Mouse (Mus musculus): ENCODE measurements around the gene Selplg. TPM values are rescaled to one million over a fixed set of nuclear protein-coding genes. Genes with fewer than 3 reads are reported as not detected.

Selplg gene
- polyA plus RNA-seq, 1 experiment from 2014 or later, result 2.0 TPM

DNA sequence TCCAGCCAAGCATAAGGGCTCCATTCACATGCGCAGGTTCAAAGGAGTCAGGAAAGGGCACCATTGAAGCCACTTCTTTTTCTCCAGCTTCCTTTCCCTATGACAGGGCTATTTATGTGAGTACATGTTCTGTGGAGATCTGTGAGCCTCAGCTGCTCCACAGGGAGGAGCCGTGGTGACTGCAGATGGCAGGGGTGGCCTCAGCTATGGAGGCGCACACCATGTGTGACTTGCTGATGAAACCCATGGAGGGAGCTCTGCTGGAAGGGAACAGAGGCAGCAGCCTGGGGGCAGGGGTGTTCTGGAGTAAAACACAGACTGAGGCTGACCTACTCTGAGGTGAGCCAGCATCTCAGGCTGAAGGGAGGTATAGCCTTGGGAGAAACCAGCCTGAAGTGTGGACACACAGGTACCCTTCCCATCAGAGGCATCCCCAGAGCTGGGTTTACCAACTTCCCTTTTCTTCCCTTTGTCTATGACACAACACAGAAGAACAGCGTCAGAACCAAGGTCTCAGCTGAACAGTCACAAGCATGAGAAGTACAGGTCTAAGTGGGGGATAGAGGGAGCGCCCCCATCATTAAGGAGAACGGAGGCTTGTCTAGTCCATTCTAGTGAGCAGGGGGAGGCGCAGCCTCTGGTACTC, 39.6 kb upstream of the Selplg start:
- H3K36me3 ChIP-seq (ENCODE audit: control insufficient read depth, insufficient read depth, low read length), result 0 out of 2 replicates have a peak, but pooled peaks cover 5% of the 10 kb centered on the region
- H3K9ac ChIP-seq (ENCODE audit: low read depth, low read length), result no peak overlapping the region; the same call in 1 of the 2 replicates
- peaks cover 58% of the 10 kb centered on the region for H3K4me1 ChIP-seq (ENCODE audit: control insufficient read depth, insufficient read depth, low read length)
- no peak overlapping the region for H3K4me3 ChIP-seq (ENCODE audit: low read depth, low read length)
- ATAC-seq, result peak; percentile 4; the same call in 1 of the 2 replicates
- H3K27ac ChIP-seq (ENCODE audit: low read length), result peak overlapping the region; percentile 98
- no peaks in the 10 kb centered on the region for H3K27me3 ChIP-seq (ENCODE audit: control insufficient read depth, insufficient read depth, low read depth, low read length)
- 65% methylated on average over 7 of the region's 7 CpGs for WGBS
- no peak overlapping the region for H3K4me2 ChIP-seq (ENCODE audit: low read length)
- no peaks in the 10 kb centered on the region for H3K9me3 ChIP-seq (replicated peaks; ENCODE audit: control insufficient read depth, low read length, poor library complexity, severe bottlenecking)

DNA sequence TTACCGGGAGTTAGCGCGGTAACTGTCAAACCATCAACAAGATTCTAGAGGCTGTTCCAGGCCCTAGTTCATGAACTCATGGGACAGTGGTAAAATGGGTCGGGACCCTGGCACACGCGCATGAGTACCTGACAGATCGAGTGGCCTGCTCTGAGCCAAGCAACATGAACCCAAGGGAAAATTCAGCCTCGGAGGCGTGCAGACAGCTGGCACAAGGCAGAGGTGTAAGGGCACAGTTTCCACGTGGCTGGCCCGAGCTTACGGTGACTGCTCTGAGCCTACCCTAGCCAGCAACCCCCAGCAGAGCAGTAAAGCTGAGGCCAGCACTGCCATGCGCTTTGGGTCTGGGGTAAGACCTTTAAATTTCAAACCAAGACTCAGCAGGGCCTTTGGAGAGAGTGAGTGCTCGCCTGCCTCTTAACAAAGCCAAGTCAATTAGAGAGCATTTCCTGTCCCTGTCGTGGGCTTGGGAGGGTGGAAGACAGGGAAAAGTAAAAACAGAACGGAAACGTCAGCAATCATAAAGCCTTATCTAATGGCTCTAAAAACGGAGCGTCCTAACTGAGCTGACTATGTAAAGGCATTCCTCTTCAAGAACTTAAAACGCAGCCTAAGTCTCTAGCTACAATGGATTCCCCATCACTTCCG, 38.1 kb upstream of the Selplg start:
- Histone ChIP-seq H3K9ac (ENCODE audit: low read depth, low read length) (no peak overlapping the region), H3K27me3 (ENCODE audit: control insufficient read depth, insufficient read depth, low read depth, low read length) (no peaks in the 10 kb centered on the region), H3K4me2 (ENCODE audit: low read length) (no peak overlapping the region), H3K9me3 (replicated peaks; ENCODE audit: control insufficient read depth, low read length, poor library complexity, severe bottlenecking) (no peaks in the 10 kb centered on the region), H3K4me3 (ENCODE audit: low read depth, low read length) (no peak overlapping the region), H3K36me3 (ENCODE audit: control insufficient read depth, insufficient read depth, low read length) (no peaks in the 10 kb centered on the region), H3K4me1 (ENCODE audit: control insufficient read depth, insufficient read depth, low read length) (peaks cover 58% of the 10 kb centered on the region), H3K27ac (ENCODE audit: low read length) (peak overlapping the region; percentile 98)
- WGBS, result 36% methylated on average over 21 of the region's 21 CpGs
- ATAC-seq, result no peak

- 29% methylated on average over 11 of the region's 11 CpGs for WGBS
- no peak for ATAC-seq
- Histone ChIP-seq H3K27ac (ENCODE audit: low read length) (0 out of 2 replicates have a peak overlapping the region, but pooled peaks have one; percentile 40), H3K9ac (ENCODE audit: low read depth, low read length) (no peak overlapping the region), H3K4me2 (ENCODE audit: low read length) (no peak overlapping the region), H3K9me3 (replicated peaks; ENCODE audit: control insufficient read depth, low read length, poor library complexity, severe bottlenecking) (no peaks in the 10 kb centered on the region), H3K4me3 (ENCODE audit: low read depth, low read length) (no peak overlapping the region), H3K27me3 (ENCODE audit: control insufficient read depth, insufficient read depth, low read depth, low read length) (no peaks in the 10 kb centered on the region), H3K36me3 (ENCODE audit: control insufficient read depth, insufficient read depth, low read length) (peaks cover 4% of the 10 kb centered on the region; the same call in 1 of the 2 replicates), H3K4me1 (ENCODE audit: control insufficient read depth, insufficient read depth, low read length) (peaks cover 49% of the 10 kb centered on the region)
These were observed 36.7 kb upstream of the Selplg start for GRCm38 (mm10) chr5:113869132-113869531.

- Histone ChIP-seq H3K4me2 (ENCODE audit: low read length) (no peak overlapping the region), H3K4me1 (ENCODE audit: control insufficient read depth, insufficient read depth, low read length) (peaks cover 9% of the 10 kb centered on the region; the same call in 1 of the 2 replicates), H3K36me3 (ENCODE audit: control insufficient read depth, insufficient read depth, low read length) (peaks cover 4% of the 10 kb centered on the region; the same call in 1 of the 2 replicates), H3K4me3 (ENCODE audit: low read depth, low read length) (no peak overlapping the region), H3K9me3 (replicated peaks; ENCODE audit: control insufficient read depth, low read length, poor library complexity, severe bottlenecking) (no peaks in the 10 kb centered on the region), H3K27me3 (ENCODE audit: control insufficient read depth, insufficient read depth, low read depth, low read length) (no peaks in the 10 kb centered on the region), H3K9ac (ENCODE audit: low read depth, low read length) (no peak overlapping the region), H3K27ac (ENCODE audit: low read length) (no peak overlapping the region)
- 92% methylated on average over 6 of the region's 6 CpGs for WGBS
- no peak for ATAC-seq
These were observed 32.5 kb upstream of the Selplg start for GRCm38 (mm10) chr5:113864992-113865391.

GRCm38 (mm10) chr5:113863994-113864393, 31.6 kb upstream of the Selplg start:
- Histone ChIP-seq H3K4me3 (ENCODE audit: low read depth, low read length) (no peak overlapping the region), H3K9ac (ENCODE audit: low read depth, low read length) (no peak overlapping the region), H3K4me2 (ENCODE audit: low read length) (no peak overlapping the region), H3K27me3 (ENCODE audit: control insufficient read depth, insufficient read depth, low read depth, low read length) (no peaks in the 10 kb centered on the region), H3K36me3 (ENCODE audit: control insufficient read depth, insufficient read depth, low read length) (peaks cover 4% of the 10 kb centered on the region; the same call in 1 of the 2 replicates), H3K9me3 (replicated peaks; ENCODE audit: control insufficient read depth, low read length, poor library complexity, severe bottlenecking) (no peaks in the 10 kb centered on the region), H3K4me1 (ENCODE audit: control insufficient read depth, insufficient read depth, low read length) (peaks cover 7% of the 10 kb centered on the region; the same call in 1 of the 2 replicates), H3K27ac (ENCODE audit: low read length) (no peak overlapping the region)
- ATAC-seq, result no peak
- 95% methylated on average over 12 of the region's 12 CpGs for WGBS

- H3K27ac ChIP-seq (ENCODE audit: low read length), result peak overlapping the region; percentile 24; the same call in 1 of the 2 replicates
- H3K4me1 ChIP-seq (ENCODE audit: control insufficient read depth, insufficient read depth, low read length), result peaks cover 5% of the 10 kb centered on the region; the same call in 1 of the 2 replicates
- H3K36me3 ChIP-seq (ENCODE audit: control insufficient read depth, insufficient read depth, low read length), result peaks cover 4% of the 10 kb centered on the region; the same call in 1 of the 2 replicates
- H3K9ac ChIP-seq (ENCODE audit: low read depth, low read length), result no peak overlapping the region
- H3K27me3 ChIP-seq (ENCODE audit: control insufficient read depth, insufficient read depth, low read depth, low read length), result no peaks in the 10 kb centered on the region
- 73% methylated on average over 4 of the region's 4 CpGs for WGBS
- H3K4me3 ChIP-seq (ENCODE audit: low read depth, low read length), result no peak overlapping the region
- H3K9me3 ChIP-seq (replicated peaks; ENCODE audit: control insufficient read depth, low read length, poor library complexity, severe bottlenecking), result no peaks in the 10 kb centered on the region
- no peak for ATAC-seq
- H3K4me2 ChIP-seq (ENCODE audit: low read length), result no peak overlapping the region
These were observed 30.0 kb upstream of the Selplg start for GRCm38 (mm10) chr5:113862418-113862817.

GRCm38 (mm10) chr5:113861294-113861693, 28.9 kb upstream of the Selplg start:
- H3K4me2 ChIP-seq (ENCODE audit: low read length), result no peak overlapping the region
- H3K4me1 ChIP-seq (ENCODE audit: control insufficient read depth, insufficient read depth, low read length), result peaks cover 15% of the 10 kb centered on the region; the same call in 1 of the 2 replicates
- H3K9ac ChIP-seq (ENCODE audit: low read depth, low read length), result no peak overlapping the region
- WGBS, result 95% methylated on average over 8 of the region's 8 CpGs
- no peaks in the 10 kb centered on the region for H3K9me3 ChIP-seq (replicated peaks; ENCODE audit: control insufficient read depth, low read length, poor library complexity, severe bottlenecking)
- no peak for ATAC-seq
- H3K4me3 ChIP-seq (ENCODE audit: low read depth, low read length), result no peak overlapping the region
- peaks cover 4% of the 10 kb centered on the region; the same call in 1 of the 2 replicates for H3K36me3 ChIP-seq (ENCODE audit: control insufficient read depth, insufficient read depth, low read length)
- H3K27ac ChIP-seq (ENCODE audit: low read length), result no peak overlapping the region
- H3K27me3 ChIP-seq (ENCODE audit: control insufficient read depth, insufficient read depth, low read depth, low read length), result no peaks in the 10 kb centered on the region

DNA sequence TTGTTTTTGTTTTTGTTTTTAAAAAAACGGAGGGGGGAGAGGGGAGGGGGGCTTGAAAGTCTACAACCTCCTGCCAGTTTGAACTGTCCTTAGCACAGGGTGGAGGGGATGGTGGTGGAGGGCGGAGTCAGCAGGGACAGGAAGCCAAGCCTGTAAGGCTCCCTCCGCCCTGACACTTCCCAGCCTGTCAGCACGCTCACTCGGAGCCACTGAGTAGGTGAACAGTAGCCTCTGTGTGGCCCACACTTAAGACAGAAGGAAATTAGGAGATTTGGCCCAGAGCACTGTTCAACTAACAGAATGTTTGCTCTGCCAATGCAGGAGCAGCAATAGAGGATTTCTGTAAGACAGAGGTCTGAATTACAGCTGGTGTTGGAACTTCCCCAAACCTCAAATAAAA, 26.5 kb upstream of the Selplg start:
- Histone ChIP-seq H3K4me1 (ENCODE audit: control insufficient read depth, insufficient read depth, low read length) (peaks cover 26% of the 10 kb centered on the region), H3K4me2 (ENCODE audit: low read length) (no peak overlapping the region), H3K27me3 (ENCODE audit: control insufficient read depth, insufficient read depth, low read depth, low read length) (no peaks in the 10 kb centered on the region), H3K27ac (ENCODE audit: low read length) (no peak overlapping the region), H3K9ac (ENCODE audit: low read depth, low read length) (no peak overlapping the region), H3K4me3 (ENCODE audit: low read depth, low read length) (no peak overlapping the region), H3K9me3 (replicated peaks; ENCODE audit: control insufficient read depth, low read length, poor library complexity, severe bottlenecking) (no peaks in the 10 kb centered on the region), H3K36me3 (ENCODE audit: control insufficient read depth, insufficient read depth, low read length) (no peaks in the 10 kb centered on the region)
- no peak for ATAC-seq
- WGBS, result 62% methylated on average over 5 of the region's 5 CpGs

DNA sequence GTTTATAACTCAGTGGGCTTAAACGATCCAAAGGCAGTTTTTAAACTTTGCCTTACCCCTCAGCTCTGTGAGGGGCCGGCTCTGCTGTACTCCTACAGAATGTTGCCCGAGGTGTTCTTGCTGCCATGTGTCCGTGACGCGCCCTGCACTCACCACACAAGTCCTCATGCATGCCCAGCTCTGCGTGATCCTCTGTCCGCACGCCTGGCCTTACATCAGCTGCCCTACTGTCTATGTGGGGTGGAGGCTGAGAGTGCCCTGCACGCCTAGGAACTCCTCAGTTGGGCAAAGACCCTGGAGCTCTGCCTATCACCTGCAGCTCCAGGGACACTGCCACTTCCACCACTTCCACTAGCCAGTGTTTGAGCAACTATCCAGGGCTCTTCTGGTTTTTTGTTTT, 26.1 kb upstream of the Selplg start:
- Histone ChIP-seq H3K27ac (ENCODE audit: low read length) (no peak overlapping the region), H3K4me1 (ENCODE audit: control insufficient read depth, insufficient read depth, low read length) (peaks cover 26% of the 10 kb centered on the region), H3K9me3 (replicated peaks; ENCODE audit: control insufficient read depth, low read length, poor library complexity, severe bottlenecking) (no peaks in the 10 kb centered on the region), H3K4me2 (ENCODE audit: low read length) (no peak overlapping the region), H3K4me3 (ENCODE audit: low read depth, low read length) (no peak overlapping the region), H3K9ac (ENCODE audit: low read depth, low read length) (no peak overlapping the region), H3K36me3 (ENCODE audit: control insufficient read depth, insufficient read depth, low read length) (no peaks in the 10 kb centered on the region), H3K27me3 (ENCODE audit: control insufficient read depth, insufficient read depth, low read depth, low read length) (no peaks in the 10 kb centered on the region)
- WGBS, result 86% methylated on average over 10 of the region's 10 CpGs
- no peak for ATAC-seq

All from midbrain, embryonic 16.5 days (tissue).